Mouse (Mus musculus): Measurements from ENCODE around the gene Sat2.
A peak's percentile ranks its signal among the peaks of the same experiment; 100 is the strongest.

Sat2 gene

DNA sequence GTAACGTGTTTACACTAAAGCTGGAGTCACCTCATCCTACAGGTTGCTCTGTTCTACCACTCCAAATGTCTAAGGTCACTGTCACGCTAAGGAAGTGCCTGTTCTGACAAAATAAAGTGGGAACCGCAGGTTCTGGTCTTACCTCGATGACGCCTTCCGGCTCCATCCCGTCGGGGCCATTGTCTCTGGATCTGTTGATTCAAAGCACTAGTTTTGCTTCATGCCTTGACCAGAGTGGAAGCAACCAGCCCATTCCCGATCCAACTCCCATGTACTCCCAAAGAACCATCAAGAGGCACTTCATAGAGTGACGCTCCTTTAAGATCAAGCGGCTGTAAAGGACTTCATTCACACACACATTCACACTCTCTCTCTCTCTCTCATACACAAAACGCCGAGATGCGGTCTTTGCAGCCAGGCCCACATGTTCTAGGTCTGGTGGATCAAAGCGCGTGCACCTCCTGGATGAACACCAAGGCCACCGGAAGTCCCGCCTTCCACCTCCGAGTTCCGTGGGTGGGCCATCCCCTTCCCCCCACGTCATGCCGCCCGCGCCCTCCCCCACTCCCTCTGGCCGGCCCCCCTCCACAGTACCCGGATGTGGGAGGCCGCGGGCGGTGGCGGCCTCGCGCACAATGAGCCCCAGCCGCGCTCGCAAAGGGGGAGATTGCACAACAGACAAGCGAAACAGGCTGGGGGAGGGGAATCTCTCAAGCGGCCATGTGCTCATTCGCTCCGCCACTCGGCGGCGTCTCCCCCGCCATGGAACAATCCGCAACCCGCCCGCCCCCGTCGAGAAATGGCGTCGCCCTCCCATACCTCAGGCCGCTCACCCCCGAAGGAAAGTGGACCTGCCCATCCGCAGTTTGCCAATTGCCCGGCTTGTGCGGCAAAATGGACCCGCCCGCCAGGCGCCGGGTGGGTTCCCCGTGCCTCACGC, 49.2 kb downstream of the Sat2 start:
- peak; percentile 94 for DNase-seq (ENCODE audit: low read depth, low spot score)

GRCm38 (mm10) chr11:69671726-69672124, 49.9 kb downstream of the Sat2 start:
- no peak for DNase-seq (ENCODE audit: low read depth, low spot score)

GRCm38 (mm10) chr11:69672211-69672706, 50.4 kb downstream of the Sat2 start, which contains the start of gene Eif4a1:
Gene Eif4a1, minus strand, starts transcription at chr11:69672423.
- DNase-seq (ENCODE audit: low read depth, low spot score), result peak; percentile 100
